Mouse (Mus musculus) heart, embryonic 16.5 days (tissue): ENCODE measurements around the gene Gm28048. TPM values are rescaled to one million over a fixed set of nuclear protein-coding genes. Genes with fewer than 3 reads are reported as not detected.

Source experiments
- ATAC-seq: fragments of 200-750 bp; cut with Nextera tagmentation; replicated peaks from 2 replicates; pipeline ENCODE4 v1.8.0; 2017; ENCODE audit warnings: moderate number of reproducible peaks; ENCODE audit not compliant: insufficient read depth, low FRiP score; ENCODE audit errors: extremely low read depth
- H3K27ac ChIP-seq: fragments of 300-500 bp; sonication (generic); 2 replicates; pipeline ENCODE4 v1.5.1; 2014; ENCODE audit warnings: mild to moderate bottlenecking, low read length, control low read depth, moderate library complexity
- H3K27me3 ChIP-seq: fragments of 300-500 bp; sonication (generic); 2 replicates; pipeline ENCODE4 v1.6.1; 2014; ENCODE audit warnings: low read length, mixed read lengths; ENCODE audit not compliant: control insufficient read depth, insufficient read depth
- H3K36me3 ChIP-seq: fragments of 300-500 bp; sonication (generic); 2 replicates; pipeline ENCODE4 v1.6.1; 2014; ENCODE audit not compliant: control insufficient read depth, insufficient read depth
- H3K4me1 ChIP-seq: fragments of 300-500 bp; sonication (generic); 2 replicates; pipeline ENCODE4 v1.6.1; 2014; ENCODE audit warnings: low read length, mixed read lengths; ENCODE audit not compliant: control insufficient read depth, insufficient read depth
- H3K4me2 ChIP-seq: fragments of 300-500 bp; sonication (generic); 2 replicates; pipeline ENCODE4 v1.6.1; 2014; ENCODE audit warnings: low read depth, mild to moderate bottlenecking, control low read depth, low read length
- H3K4me3 ChIP-seq: fragments of 300-500 bp; sonication (generic); 2 replicates; pipeline ENCODE4 v1.5.1; 2014; ENCODE audit warnings: mild to moderate bottlenecking, control low read depth, low read length
- H3K9ac ChIP-seq: fragments of 300-500 bp; sonication (generic); 2 replicates; pipeline ENCODE4 v1.6.1; 2014; ENCODE audit warnings: low read length, control low read depth
- H3K9me3 ChIP-seq: fragments of 300-500 bp; sonication (generic); replicated peaks from 2 replicates; pipeline ENCODE4 v1.6.1; 2016; ENCODE audit warnings: low read length; ENCODE audit not compliant: control insufficient read depth
- WGBS: fragments of 180-500 bp; shearing (Covaris S2); extraction: QIAGEN DNeasy Blood & Tissue Kit; methylation state at CpG from one replicate; pipeline ENCODE4 v1.1.7; 2014; 5-methylcytosine and 5-hydroxymethylcytosine counted together
- polyA plus RNA-seq: library from polyadenylated mRNA; unstranded; fragments of >200 nt; fragmentation: Nextera tagmentation; extraction: Ambion mirVana; gene quantifications from 2 replicates; pipeline ENCODE4 v1.2.1, GENCODE M21; 2015

The Gm28048 gene
- polyA plus RNA-seq, 1 experiment from 2014 or later, result 15.8 TPM

GRCm38 (mm10) chr11:22893075-22893474 is 88.8 kb downstream of the Gm28048 start:
- 67% methylated on average over 3 of the region's 3 CpGs for WGBS
- no peaks in the 10 kb centered on the region for H3K36me3 ChIP-seq
- H3K9me3 ChIP-seq, result no peaks in the 10 kb centered on the region
- H3K4me3 ChIP-seq, result no peak overlapping the region
- H3K27me3 ChIP-seq, result no peaks in the 10 kb centered on the region
- no peaks in the 10 kb centered on the region for H3K4me1 ChIP-seq
- no peak for ATAC-seq
- H3K4me2 ChIP-seq, result no peak overlapping the region
- H3K27ac ChIP-seq, result no peak overlapping the region
- H3K9ac ChIP-seq, result no peak overlapping the region

DNA sequence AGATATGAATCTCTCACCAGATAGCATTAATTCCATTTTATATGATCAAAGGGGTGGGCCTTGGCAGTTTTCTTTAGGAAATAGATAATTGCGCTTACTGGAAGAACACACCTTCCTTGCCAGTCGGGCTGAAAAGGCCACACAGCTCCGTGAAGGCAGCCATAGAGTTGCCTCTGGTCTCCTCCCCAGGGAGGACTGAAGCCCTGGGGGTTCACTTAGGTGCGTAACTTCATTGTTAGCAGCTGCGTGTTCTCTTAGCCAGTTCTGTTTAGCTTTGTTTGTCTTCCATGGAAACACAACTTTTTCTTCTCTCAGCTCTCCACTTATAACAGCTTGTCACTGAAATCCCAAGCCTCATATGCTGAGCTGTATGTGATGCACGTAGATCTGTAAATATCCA is 89.4 kb downstream of the Gm28048 start:
- no peak for ATAC-seq
- WGBS, result 79% methylated on average over 6 of the region's 6 CpGs
- no peaks in the 10 kb centered on the region for H3K36me3 ChIP-seq
- no peak overlapping the region for H3K4me2 ChIP-seq
- no peaks in the 10 kb centered on the region for H3K4me1 ChIP-seq
- no peaks in the 10 kb centered on the region for H3K9me3 ChIP-seq
- H3K27me3 ChIP-seq, result no peaks in the 10 kb centered on the region
- H3K4me3 ChIP-seq, result no peak overlapping the region
- no peak overlapping the region for H3K27ac ChIP-seq
- H3K9ac ChIP-seq, result no peak overlapping the region

DNA sequence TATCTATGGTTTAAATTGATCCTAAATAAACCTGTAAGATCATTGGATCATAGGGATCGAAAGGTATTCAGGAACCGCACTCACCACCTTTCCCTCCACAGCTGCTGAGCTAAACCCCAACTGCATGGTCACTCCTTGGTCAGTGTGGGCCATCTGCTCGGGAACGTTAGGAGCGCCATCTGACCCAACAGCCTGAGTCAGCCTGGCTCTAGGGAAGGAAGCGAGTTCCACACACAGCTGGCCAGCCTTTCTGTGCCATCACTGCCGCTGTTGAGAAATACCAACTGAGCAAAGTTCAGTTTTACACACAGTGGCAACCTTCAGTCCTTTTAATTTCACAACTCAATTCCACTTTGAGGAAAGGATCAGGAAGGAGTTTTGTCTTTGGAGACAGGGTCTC is 90.0 kb downstream of the Gm28048 start:
- no peaks in the 10 kb centered on the region for H3K9me3 ChIP-seq
- no peak for ATAC-seq
- WGBS, result 84% methylated on average over 7 of the region's 7 CpGs
- no peak overlapping the region for H3K9ac ChIP-seq
- H3K4me1 ChIP-seq, result no peaks in the 10 kb centered on the region
- H3K4me2 ChIP-seq, result no peak overlapping the region
- no peaks in the 10 kb centered on the region for H3K27me3 ChIP-seq
- H3K4me3 ChIP-seq, result no peak overlapping the region
- H3K27ac ChIP-seq, result no peak overlapping the region
- no peaks in the 10 kb centered on the region for H3K36me3 ChIP-seq

DNA sequence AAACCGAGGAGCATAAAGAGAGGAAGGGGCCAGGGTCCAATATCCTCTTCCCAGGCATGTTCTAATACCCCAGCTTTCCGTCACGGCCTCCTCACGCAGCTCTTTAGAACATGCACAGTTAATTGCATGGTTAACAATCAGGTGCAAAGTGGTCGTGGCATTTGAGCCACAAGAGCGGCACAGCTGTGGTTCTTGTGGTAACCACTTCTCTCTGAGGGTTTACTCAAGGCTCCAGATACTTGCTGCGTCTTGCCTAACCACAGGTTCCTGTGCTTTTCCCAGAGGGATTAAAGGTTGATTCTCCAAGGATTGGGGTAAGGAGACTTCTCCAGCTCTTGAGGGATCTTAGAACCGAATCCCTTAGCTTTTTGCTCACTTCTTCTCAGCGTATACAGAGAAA is 90.6 kb downstream of the Gm28048 start:
- Histone ChIP-seq H3K9ac (no peak overlapping the region), H3K36me3 (no peaks in the 10 kb centered on the region), H3K27ac (no peak overlapping the region), H3K27me3 (no peaks in the 10 kb centered on the region), H3K4me1 (no peaks in the 10 kb centered on the region), H3K4me3 (no peak overlapping the region), H3K9me3 (no peaks in the 10 kb centered on the region), H3K4me2 (no peak overlapping the region)
- 68% methylated on average over 9 of the region's 9 CpGs for WGBS
- no peak for ATAC-seq

- H3K27ac ChIP-seq, result no peak overlapping the region
- H3K9ac ChIP-seq, result no peak overlapping the region
- no peak overlapping the region for H3K4me2 ChIP-seq
- H3K27me3 ChIP-seq, result no peaks in the 10 kb centered on the region
- 87% methylated on average over 3 of the region's 3 CpGs for WGBS
- no peak for ATAC-seq
- H3K4me1 ChIP-seq, result no peaks in the 10 kb centered on the region
- no peaks in the 10 kb centered on the region for H3K9me3 ChIP-seq
- no peak overlapping the region for H3K4me3 ChIP-seq
- H3K36me3 ChIP-seq, result no peaks in the 10 kb centered on the region
These were observed 92.7 kb downstream of the Gm28048 start for GRCm38 (mm10) chr11:22889224-22889623.

DNA sequence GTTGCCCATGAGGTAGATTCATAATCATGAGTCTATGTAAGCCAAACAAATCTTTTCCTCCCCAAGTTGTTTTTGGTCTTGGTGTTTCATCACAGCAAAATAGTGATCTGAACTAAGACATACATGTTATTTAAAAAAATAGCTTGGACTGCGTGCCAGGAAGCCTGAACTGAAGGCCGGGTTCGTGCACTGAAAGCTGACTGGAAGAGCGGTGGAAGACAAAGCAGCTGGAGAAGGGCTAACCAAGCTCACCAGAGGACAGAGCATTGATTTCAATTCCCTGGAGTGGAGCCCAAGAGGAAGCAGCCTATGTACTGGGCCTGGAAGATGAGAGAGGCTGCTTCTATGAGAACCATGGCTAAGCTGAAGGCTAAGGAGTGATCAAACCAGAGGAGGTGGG is 94.9 kb downstream of the Gm28048 start:
- WGBS, result 83% methylated on average over 4 of the region's 4 CpGs
- Histone ChIP-seq H3K27me3 (no peaks in the 10 kb centered on the region), H3K36me3 (no peaks in the 10 kb centered on the region), H3K4me2 (no peak overlapping the region), H3K27ac (no peak overlapping the region), H3K4me1 (no peaks in the 10 kb centered on the region), H3K9ac (no peak overlapping the region), H3K9me3 (no peaks in the 10 kb centered on the region), H3K4me3 (no peak overlapping the region)
- no peak for ATAC-seq

DNA sequence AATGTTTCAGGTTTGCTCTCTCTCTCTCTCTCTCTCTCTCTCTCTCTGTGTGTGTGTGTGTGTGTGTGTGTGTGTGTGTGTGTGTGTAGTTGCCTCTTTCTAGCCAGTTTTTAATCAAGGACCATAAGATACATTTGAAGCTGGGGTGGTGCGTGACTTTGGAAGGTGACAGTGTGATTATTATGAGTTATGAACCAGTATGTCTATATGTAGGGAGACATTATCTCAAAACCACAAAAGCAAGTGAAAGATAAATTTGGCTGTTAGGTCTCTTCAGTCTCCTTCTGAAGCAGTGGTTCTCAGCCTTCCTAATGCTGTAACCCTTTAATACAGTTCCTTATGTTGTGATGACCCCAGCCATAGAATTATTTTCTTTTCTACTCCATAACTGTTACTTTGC is 96.5 kb downstream of the Gm28048 start:
- Histone ChIP-seq H3K9ac (no peak overlapping the region), H3K4me2 (no peak overlapping the region), H3K27me3 (no peaks in the 10 kb centered on the region), H3K9me3 (no peaks in the 10 kb centered on the region), H3K27ac (no peak overlapping the region), H3K4me3 (no peak overlapping the region), H3K4me1 (no peaks in the 10 kb centered on the region), H3K36me3 (no peaks in the 10 kb centered on the region)
- WGBS, result 95% methylated on average over 1 of the region's 1 CpGs
- no peak for ATAC-seq

- 77% methylated on average over 2 of the region's 2 CpGs for WGBS
- no peaks in the 10 kb centered on the region for H3K4me1 ChIP-seq
- H3K4me3 ChIP-seq, result no peak overlapping the region
- H3K27me3 ChIP-seq, result no peaks in the 10 kb centered on the region
- H3K9me3 ChIP-seq, result no peaks in the 10 kb centered on the region
- no peak overlapping the region for H3K27ac ChIP-seq
- no peak overlapping the region for H3K4me2 ChIP-seq
- H3K36me3 ChIP-seq, result no peaks in the 10 kb centered on the region
- H3K9ac ChIP-seq, result no peak overlapping the region
- ATAC-seq, result no peak
These were observed 98.2 kb downstream of the Gm28048 start for GRCm38 (mm10) chr11:22883676-22884075.

- no peaks in the 10 kb centered on the region for H3K36me3 ChIP-seq
- no peak overlapping the region for H3K4me2 ChIP-seq
- H3K4me3 ChIP-seq, result no peak overlapping the region
- no peaks in the 10 kb centered on the region for H3K4me1 ChIP-seq
- no peaks in the 10 kb centered on the region for H3K27me3 ChIP-seq
- no peak for ATAC-seq
- H3K9me3 ChIP-seq, result no peaks in the 10 kb centered on the region
- no peak overlapping the region for H3K27ac ChIP-seq
- H3K9ac ChIP-seq, result no peak overlapping the region
These were observed 99.0 kb downstream of the Gm28048 start for GRCm38 (mm10) chr11:22882926-22883325.
